Mouse (Mus musculus) right cerebral cortex, adult 2 months (tissue): ENCODE data around the gene BC049730.

Experiments used
- DNase-seq, 2 experiments: peaks; one replicate each; pipeline ENCODE4 v3.0.0; 2021 to 2022; ENCODE audit warnings: low spot score in 2 of 2

Gene BC049730

DNA sequence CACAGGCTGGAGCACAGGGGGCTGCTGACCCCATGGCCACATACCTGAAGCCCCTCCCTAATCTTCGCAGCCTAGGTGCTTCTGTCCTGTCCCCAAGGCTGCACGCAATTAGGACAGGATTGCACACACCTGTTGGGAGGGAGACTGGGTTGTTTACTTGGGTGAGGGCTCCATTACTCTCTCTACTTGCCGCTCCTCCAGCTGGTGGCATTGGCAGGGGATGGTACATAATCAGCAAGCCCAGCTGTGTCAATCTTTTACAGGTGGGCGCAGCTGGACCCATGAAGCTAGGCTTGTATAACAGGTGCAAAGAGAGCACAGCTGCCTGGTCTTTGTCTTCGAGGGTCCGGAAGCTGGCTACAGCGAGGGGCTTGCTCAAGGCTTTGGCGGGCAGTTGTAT, 53.5 kb downstream of the BC049730 start:
- no peak for DNase-seq
